Mouse (Mus musculus): ENCODE results near the gene Tmem51. TPM values are rescaled to one million over a fixed set of nuclear protein-coding genes. Genes with fewer than 3 reads are reported as not detected.

Tmem51 gene
- total RNA-seq, 1 experiment from 2014 or later = 4.9 TPM

Other genes with a start within 250 kb of the Tmem51 start
- gene Ctrc, start 237.9 kb downstream of the Tmem51 start, total RNA-seq (2021) = not detected in 2 replicates
- gene Efhd2, start 209.4 kb downstream of the Tmem51 start, total RNA-seq (2021) = 21.4 and 28.2 TPM in 2 replicates
- 0.74 and 1.7 TPM in 2 replicates for gene Fhad1, start 69.2 kb downstream of the Tmem51 start, total RNA-seq (2021)
- 18.2 and 23.8 TPM in 2 replicates for gene Kazn, start 155.1 kb upstream of the Tmem51 start, total RNA-seq (2021)